Mouse (Mus musculus) stomach, embryonic 16.5 days (tissue): Measurements from ENCODE around the gene Slc20a1. TPM values are rescaled to one million over a fixed set of nuclear protein-coding genes. Genes with fewer than 3 reads are reported as not detected.

Experiments used
- ATAC-seq: fragments of 200-750 bp; cut with Nextera tagmentation; 2 replicates; pipeline ENCODE4 v1.8.0; 2017; ENCODE audit warnings: moderate number of reproducible peaks, moderate TSS enrichment; ENCODE audit not compliant: insufficient read depth, low FRiP score
- H3K27ac ChIP-seq: fragments of 300-500 bp; sonication (generic); 2 replicates; pipeline ENCODE4 v1.5.1; 2014; ENCODE audit warnings: low read length
- H3K27me3 ChIP-seq: fragments of 300-500 bp; sonication (generic); 2 replicates; pipeline ENCODE4 v1.6.1; 2014; ENCODE audit warnings: low read length, control low read depth, mixed read lengths; ENCODE audit not compliant: control insufficient read depth, insufficient read depth
- H3K36me3 ChIP-seq: fragments of 300-500 bp; sonication (generic); 2 replicates; pipeline ENCODE4 v1.6.1; 2014; ENCODE audit warnings: low read length; ENCODE audit not compliant: control insufficient read depth, insufficient read depth
- H3K4me1 ChIP-seq: fragments of 300-500 bp; sonication (generic); 2 replicates; pipeline ENCODE4 v1.6.1; 2014; ENCODE audit warnings: low read length, control low read depth, mixed read lengths; ENCODE audit not compliant: control insufficient read depth, insufficient read depth
- H3K4me2 ChIP-seq: fragments of 300-500 bp; sonication (generic); 2 replicates; pipeline ENCODE4 v1.6.1; 2014; ENCODE audit warnings: low read depth, low read length, mixed read lengths
- H3K4me3 ChIP-seq: fragments of 300-500 bp; sonication (generic); replicated peaks from 2 replicates; pipeline ENCODE4 v1.5.1; 2014; ENCODE audit warnings: mild to moderate bottlenecking, low read length
- H3K9ac ChIP-seq: fragments of 300-500 bp; sonication (generic); 2 replicates; pipeline ENCODE4 v1.6.1; 2014; ENCODE audit warnings: low read length
- H3K9me3 ChIP-seq: fragments of 300-500 bp; sonication (generic); replicated peaks from 2 replicates; pipeline ENCODE4 v1.6.1; 2016; ENCODE audit warnings: low read length, control low read depth; ENCODE audit not compliant: control insufficient read depth
- WGBS: fragments of 180-500 bp; shearing (Covaris S2); extraction: QIAGEN DNeasy Blood & Tissue Kit; methylation state at CpG from one replicate; pipeline ENCODE4 v1.1.7; 2014; 5-methylcytosine and 5-hydroxymethylcytosine counted together
- polyA plus RNA-seq: library from polyadenylated mRNA; unstranded; fragments of >200 nt; fragmentation: Nextera tagmentation; extraction: Ambion mirVana; gene quantifications from 2 replicates; pipeline ENCODE4 v1.2.1, GENCODE M21; 2015

Gene Slc20a1
- polyA plus RNA-seq, 1 experiment from 2014 or later = 24.8 TPM

DNA sequence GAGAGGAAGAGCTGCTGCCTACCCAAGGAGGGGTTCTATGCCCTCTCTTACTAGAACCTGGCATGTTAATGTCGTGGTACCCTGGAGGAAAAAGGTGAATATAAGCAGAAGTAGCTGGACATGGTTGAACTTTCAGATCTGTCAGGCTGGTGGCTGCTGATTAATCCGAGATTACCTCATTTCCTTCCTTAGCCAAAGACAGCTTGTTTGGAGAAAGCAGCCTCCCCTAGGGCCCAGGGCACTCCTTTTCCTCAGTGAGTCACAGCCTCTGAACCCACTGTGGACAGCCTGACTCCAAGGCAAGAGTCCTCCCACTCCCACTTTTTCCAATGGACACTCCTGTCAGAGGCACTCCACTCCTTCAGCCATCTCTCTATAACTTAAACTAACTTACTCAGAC is 22.9 kb upstream of the Slc20a1 start:
- Histone ChIP-seq H3K9ac (no peak overlapping the region), H3K4me2 (no peak overlapping the region), H3K9me3 (no peaks in the 10 kb centered on the region), H3K36me3 (no peaks in the 10 kb centered on the region), H3K4me1 (no peaks in the 10 kb centered on the region), H3K4me3 (no peak overlapping the region), H3K27me3 (no peaks in the 10 kb centered on the region), H3K27ac (no peak overlapping the region)
- 65% methylated on average over 2 of the region's 2 CpGs for WGBS
- ATAC-seq = no peak

DNA sequence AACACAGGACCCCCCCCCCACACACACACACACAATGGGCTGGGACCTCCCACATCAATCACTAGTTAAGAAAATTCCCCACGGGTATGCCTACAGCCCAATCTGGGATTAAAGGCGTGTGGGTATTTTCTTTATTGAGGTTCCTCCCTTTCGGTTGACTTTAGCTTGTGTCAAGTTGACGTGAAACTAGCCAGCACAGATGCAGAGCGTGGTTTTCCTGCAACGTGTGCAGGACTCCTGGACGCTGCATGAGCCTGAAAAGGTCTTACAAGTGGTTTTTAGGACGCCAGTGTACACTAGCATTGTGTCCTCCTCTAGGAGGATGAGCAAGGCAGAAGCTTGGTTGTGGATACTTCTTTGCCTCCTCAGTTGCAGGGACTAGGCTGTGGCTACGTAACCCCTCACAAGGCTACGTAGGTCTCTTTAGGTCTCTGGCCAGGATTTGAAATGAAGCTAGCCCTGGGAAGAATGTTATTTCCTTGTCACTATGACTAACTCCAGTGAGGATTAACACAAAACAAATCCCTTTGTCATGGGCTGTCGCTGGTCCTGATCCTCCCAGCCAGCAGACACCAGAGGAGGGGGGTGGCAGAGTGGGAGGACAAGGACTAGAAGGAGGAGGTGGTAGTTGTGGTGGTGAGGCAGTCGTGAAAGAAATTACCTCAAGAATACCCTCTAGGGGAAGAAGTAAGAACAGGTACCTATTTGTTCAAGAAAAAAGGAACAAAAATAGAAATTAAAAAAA is 21.7 kb upstream of the Slc20a1 start:
- WGBS = 78% methylated on average over 12 of the region's 12 CpGs
- H3K36me3 ChIP-seq = no peaks in the 10 kb centered on the region
- no peaks in the 10 kb centered on the region for H3K27me3 ChIP-seq
- no peak for ATAC-seq
- no peak overlapping the region for H3K4me2 ChIP-seq
- no peak overlapping the region for H3K4me3 ChIP-seq
- no peak overlapping the region for H3K27ac ChIP-seq
- no peaks in the 10 kb centered on the region for H3K9me3 ChIP-seq
- H3K4me1 ChIP-seq = no peaks in the 10 kb centered on the region
- no peak overlapping the region for H3K9ac ChIP-seq

DNA sequence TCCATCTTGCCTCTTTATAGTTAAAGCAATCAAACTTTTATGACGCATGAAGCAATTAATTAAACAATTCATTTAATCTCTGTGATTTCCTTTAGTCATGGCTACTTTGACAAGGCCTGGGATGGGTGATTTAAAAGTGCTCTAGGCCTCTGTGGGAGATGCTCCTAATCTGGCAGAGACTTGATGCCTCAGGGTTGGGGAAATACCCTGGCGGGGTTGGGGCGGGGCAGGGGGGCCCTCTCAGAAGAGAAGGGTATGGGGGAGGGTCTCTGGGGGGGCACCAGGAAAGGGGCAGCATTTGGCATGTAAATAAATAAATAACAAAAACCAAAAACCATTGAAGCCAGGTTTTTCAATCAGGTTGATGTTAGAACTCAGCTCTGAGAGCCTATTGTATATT is 20.9 kb upstream of the Slc20a1 start:
- Histone ChIP-seq H3K36me3 (no peaks in the 10 kb centered on the region), H3K4me1 (no peaks in the 10 kb centered on the region), H3K4me2 (no peak overlapping the region), H3K27me3 (no peaks in the 10 kb centered on the region), H3K27ac (no peak overlapping the region), H3K9me3 (no peaks in the 10 kb centered on the region), H3K4me3 (no peak overlapping the region), H3K9ac (no peak overlapping the region)
- 74% methylated on average over 3 of the region's 3 CpGs for WGBS
- no peak for ATAC-seq

DNA sequence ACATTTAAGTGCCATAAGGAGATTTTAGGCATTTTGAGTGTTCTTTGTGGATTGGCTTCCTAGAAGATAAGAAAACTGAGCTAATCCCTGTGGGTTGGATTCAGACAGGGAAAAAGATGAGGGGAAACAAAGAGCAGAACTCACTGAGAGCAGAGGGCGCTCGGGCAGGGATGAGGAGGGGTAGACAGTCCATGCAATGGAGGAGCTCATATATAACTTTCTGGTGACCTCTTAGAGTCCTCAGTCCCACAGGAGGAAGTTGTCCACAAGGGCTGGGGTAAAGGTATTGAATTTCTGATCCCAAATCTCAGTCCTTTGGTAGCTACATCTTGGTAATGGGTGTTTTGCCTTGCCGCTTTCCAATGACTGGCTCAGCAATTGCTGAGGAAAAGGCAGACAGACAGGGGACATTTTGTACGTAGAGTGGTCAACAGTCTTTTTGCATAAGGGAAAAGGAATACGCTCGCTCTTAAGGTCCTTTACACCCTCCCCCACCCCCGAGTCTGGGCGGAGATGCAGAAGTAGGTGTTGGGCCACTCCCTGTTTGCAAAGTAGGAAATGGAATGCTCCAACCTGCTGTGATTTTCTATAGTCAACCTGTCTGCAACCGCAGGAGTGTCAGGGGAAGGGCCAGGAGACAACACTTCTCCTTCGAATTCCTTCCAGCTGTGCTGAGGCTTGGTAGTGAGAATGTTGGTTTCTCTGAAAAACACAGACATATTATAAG is 20.2 kb upstream of the Slc20a1 start:
- H3K27ac ChIP-seq = peak overlapping the region; percentile 18; the same call in 1 of the 2 replicates

DNA sequence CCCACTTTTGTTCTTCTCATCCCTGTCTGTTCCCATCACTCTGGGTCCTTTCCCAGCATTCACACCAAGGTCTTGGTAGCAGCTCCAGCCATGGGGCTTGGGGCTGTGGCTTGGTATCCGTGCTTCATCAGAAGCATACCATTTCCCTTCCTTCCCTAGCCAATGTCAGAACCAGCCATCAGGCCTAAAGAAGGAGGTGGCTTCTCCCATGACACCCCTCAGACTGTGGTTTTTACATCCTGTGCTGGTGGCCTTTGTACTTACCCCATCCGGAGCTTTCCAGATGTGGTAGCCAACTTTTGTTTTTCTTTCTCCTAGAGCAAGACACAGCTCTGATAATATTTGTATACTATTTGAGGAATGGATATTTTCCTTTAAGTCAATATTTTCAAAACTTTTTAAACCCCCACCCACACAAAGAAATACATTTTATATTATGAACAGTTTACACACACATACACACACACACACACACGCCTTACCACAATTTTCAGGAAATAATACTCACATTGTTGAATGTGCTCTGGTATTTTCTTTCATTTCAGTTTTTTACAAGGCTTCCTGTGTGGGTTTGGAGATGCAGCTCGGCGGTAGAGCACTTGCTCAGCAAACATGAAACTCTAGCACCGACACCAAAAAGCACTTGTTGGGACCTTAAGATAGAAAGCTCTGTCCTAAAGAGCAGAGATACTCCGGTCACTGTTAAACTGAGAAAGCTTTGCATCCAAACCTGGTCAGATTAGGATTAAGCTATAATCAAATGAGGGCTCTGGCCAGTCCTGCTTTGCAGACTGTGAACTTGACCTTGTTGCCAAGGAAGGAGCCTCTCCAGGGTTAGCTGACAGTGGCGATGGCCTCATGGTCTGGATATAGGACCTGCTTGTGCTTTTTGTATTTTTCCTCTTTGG is 18.4 kb upstream of the Slc20a1 start:
- no peak overlapping the region for H3K27ac ChIP-seq
- 64% methylated on average over 8 of the region's 8 CpGs for WGBS
- H3K9me3 ChIP-seq = no peaks in the 10 kb centered on the region

More for the DNA sequence above, 20.2 kb upstream of the Slc20a1 start:
- H3K4me3 ChIP-seq = peak overlapping the region; percentile 24
- H3K4me2 ChIP-seq = peak overlapping the region; percentile 29; the same call in 1 of the 2 replicates
- 28% methylated on average over 10 of the region's 10 CpGs for WGBS
- no peak for ATAC-seq
- H3K9me3 ChIP-seq = no peaks in the 10 kb centered on the region
- H3K36me3 ChIP-seq = no peaks in the 10 kb centered on the region
- H3K4me1 ChIP-seq = no peaks in the 10 kb centered on the region
- H3K27me3 ChIP-seq = no peaks in the 10 kb centered on the region
- peak overlapping the region; percentile 26; the same call in 1 of the 2 replicates for H3K9ac ChIP-seq

DNA sequence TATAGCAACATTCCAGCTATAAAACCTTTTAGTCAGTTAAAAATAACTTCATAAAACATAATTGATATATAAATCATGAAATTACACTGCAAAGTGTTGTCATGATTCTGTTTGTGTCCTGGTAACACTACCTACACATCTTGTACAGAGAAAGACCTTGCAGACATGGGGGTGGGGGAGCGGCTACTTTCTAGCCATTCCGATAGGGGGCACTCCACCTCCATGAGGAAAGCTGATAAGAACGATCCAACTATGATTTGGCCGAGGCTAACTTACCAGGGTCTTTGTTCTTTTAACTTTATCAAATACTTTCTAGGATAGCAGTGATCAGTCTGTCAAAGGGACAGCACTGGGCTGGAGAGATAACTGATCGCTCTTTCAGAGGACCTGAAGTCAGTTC is 17.1 kb upstream of the Slc20a1 start:
- Histone ChIP-seq H3K27ac (no peak overlapping the region), H3K4me3 (no peak overlapping the region), H3K9me3 (no peaks in the 10 kb centered on the region), H3K9ac (no peak overlapping the region), H3K4me2 (no peak overlapping the region), H3K27me3 (no peaks in the 10 kb centered on the region), H3K4me1 (no peaks in the 10 kb centered on the region), H3K36me3 (no peaks in the 10 kb centered on the region)
- 84% methylated on average over 5 of the region's 5 CpGs for WGBS
- no peak for ATAC-seq

More for the DNA sequence above, 18.4 kb upstream of the Slc20a1 start:
- Histone ChIP-seq H3K4me1 (no peaks in the 10 kb centered on the region), H3K9ac (no peak overlapping the region), H3K36me3 (no peaks in the 10 kb centered on the region), H3K4me2 (no peak overlapping the region), H3K4me3 (no peak overlapping the region), H3K27me3 (no peaks in the 10 kb centered on the region)
- no peak for ATAC-seq

DNA sequence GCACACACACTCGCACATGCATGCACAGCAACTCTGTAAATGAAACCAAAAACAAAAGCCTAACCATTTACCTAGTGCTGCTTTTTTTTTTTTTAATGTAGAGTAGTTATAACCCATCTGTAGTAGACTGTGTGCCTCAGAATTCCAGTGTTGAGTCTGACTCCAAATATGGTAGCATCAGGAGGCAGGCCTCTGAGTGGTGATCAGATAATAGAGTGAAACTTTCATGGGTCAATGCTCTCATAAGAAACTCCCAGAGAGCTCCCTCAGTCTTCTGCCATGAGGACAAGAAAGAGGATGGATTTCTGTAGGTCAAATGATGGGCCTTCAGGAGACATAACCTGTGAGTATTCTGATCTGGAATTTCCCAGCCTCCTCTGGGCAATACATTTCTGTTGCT is 16.2 kb upstream of the Slc20a1 start:
- no peaks in the 10 kb centered on the region for H3K27me3 ChIP-seq
- H3K4me1 ChIP-seq = no peaks in the 10 kb centered on the region
- no peak overlapping the region for H3K4me2 ChIP-seq
- no peak overlapping the region for H3K4me3 ChIP-seq
- H3K36me3 ChIP-seq = no peaks in the 10 kb centered on the region
- no peak overlapping the region for H3K27ac ChIP-seq
- no peaks in the 10 kb centered on the region for H3K9me3 ChIP-seq
- ATAC-seq = no peak
- WGBS = 85% methylated on average over 1 of the region's 1 CpGs
- no peak overlapping the region for H3K9ac ChIP-seq

DNA sequence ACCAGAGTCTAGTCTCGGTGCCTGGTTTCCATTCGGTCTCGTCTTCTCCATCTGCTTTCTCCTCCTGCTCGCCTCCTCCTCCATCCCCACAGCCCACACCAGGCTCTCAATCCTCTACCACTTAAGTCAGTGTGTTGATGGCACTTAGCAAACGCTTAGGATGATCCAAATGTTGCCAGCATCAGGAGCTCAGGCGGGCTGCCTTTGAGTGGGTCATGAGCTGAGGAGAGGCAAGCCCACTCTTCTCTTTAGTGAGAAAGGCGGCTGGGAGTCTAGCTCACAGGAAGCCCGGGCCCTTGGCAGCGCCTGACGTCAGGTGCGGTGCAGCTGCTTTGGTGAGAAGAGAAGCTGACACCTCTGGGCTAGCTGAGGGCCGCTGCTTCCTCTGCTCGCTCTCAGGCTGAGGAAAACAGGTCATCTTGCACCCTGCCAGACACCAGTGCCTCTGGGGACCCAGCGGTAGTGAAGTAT is 15.0 kb upstream of the Slc20a1 start:
- Histone ChIP-seq H3K4me2 (no peak overlapping the region), H3K36me3 (no peaks in the 10 kb centered on the region), H3K27ac (no peak overlapping the region), H3K4me1 (no peaks in the 10 kb centered on the region), H3K9ac (no peak overlapping the region), H3K4me3 (no peak overlapping the region), H3K27me3 (no peaks in the 10 kb centered on the region), H3K9me3 (no peaks in the 10 kb centered on the region)
- ATAC-seq = no peak
- WGBS = 57% methylated on average over 14 of the region's 14 CpGs
